Mouse (Mus musculus): ENCODE measurements at regions not wholly inside any gene's neighbourhood (a gene's known extent, or its start where the extent isn't known, plus 50 kb on each side); places are given as distances from the start of the nearest gene placed in this dataset.

- H3K27ac ChIP-seq (replicated peaks), result no peak overlapping the region
- H3K4me2 ChIP-seq, result no peak overlapping the region
- ATAC-seq (ENCODE audit: low FRiP score), result no peak
- no peaks in the 10 kb centered on the region for H3K9me3 ChIP-seq (replicated peaks)
- H3K27me3 ChIP-seq (replicated peaks), result no peaks in the 10 kb centered on the region
- no peak overlapping the region for H3K9ac ChIP-seq (replicated peaks)
- no peaks in the 10 kb centered on the region for H3K36me3 ChIP-seq
- no peaks in the 10 kb centered on the region for H3K4me1 ChIP-seq
- no peak overlapping the region for H3K4me3 ChIP-seq (replicated peaks)
- 87% methylated on average over 5 of the region's 5 CpGs for WGBS
Observed at GRCm38 (mm10) chr1:105900158-105900557, 90.0 kb upstream of the Zcchc2 start.

DNA sequence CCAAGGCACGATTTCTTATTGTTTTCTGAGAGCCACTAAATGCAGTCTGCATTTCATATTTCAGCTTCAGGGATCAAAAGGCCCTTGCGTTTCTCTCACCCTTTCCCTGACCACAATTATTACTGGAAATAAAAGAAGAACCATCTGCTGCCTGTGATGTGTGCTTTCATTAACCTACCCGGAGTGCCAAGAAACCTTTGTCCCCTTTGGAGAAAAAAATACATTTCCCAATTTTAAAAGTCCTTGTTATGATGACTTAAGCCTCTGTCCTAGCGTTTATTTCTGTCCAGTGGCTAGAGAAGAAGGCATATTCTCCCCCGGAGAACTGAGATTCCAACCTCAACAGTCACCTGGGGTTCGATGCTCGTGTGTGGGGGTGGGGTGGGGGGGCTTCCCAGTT, 89.3 kb upstream of the Zcchc2 start:
- H3K27me3 ChIP-seq (replicated peaks), result no peaks in the 10 kb centered on the region
- H3K36me3 ChIP-seq, result no peaks in the 10 kb centered on the region
- no peak overlapping the region for H3K9ac ChIP-seq (replicated peaks)
- H3K4me2 ChIP-seq, result no peak overlapping the region
- H3K27ac ChIP-seq (replicated peaks), result no peak overlapping the region
- no peaks in the 10 kb centered on the region for H3K4me1 ChIP-seq
- H3K9me3 ChIP-seq (replicated peaks), result no peaks in the 10 kb centered on the region
- no peak overlapping the region for H3K4me3 ChIP-seq (replicated peaks)
- ATAC-seq (ENCODE audit: low FRiP score), result no peak
- WGBS, result 83% methylated on average over 7 of the region's 7 CpGs

DNA sequence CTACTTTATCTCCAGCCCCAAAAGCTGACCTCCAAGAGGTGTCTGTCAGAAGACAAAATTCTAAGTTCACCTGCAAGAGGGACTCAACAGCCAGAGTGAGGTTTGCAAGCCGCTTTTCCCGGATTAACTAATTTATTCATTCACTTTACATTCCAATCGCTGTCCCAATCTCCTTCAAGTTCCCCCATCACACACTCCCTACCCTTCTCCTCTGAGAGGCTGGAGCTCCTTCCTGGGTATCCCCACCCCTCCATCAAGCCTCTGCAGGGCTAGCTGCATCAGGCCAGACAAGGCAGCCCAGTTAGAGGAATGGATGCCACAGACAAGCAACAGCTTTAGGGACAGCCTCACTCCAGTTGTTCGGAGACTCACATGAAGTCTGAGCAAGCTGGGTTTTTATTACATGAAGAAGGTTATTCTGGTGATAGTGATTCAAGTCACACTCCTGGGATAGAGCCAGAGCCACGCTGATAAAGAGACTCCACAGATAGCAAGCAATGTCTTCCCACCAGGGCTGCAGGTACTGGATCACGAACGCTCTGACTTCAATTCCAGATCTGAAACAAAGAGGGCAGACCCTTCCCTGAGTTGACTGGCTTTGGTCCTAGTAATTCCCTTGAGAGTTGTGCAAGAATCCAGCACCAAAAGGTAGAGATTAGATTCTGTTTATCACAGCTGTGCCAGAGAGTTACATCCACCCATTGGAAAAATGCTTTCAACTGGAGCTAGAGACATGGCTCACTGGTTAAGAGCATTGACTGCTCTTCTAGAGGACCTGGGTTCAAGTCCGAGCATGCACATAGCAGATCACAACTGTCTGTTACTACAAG, 86.7 kb upstream of the Zcchc2 start:
- Histone ChIP-seq H3K27me3 (replicated peaks) (no peaks in the 10 kb centered on the region), H3K9me3 (replicated peaks) (no peaks in the 10 kb centered on the region), H3K4me3 (replicated peaks) (no peak overlapping the region), H3K4me2 (no peak overlapping the region), H3K9ac (replicated peaks) (no peak overlapping the region), H3K4me1 (peaks cover 6% of the 10 kb centered on the region), H3K27ac (replicated peaks) (no peak overlapping the region), H3K36me3 (no peaks in the 10 kb centered on the region)
- no peak for ATAC-seq (ENCODE audit: low FRiP score)
- WGBS, result 74% methylated on average over 8 of the region's 8 CpGs

GRCm38 (mm10) chr1:105904737-105905136, 85.5 kb upstream of the Zcchc2 start:
- no peak overlapping the region for H3K9ac ChIP-seq (replicated peaks)
- no peaks in the 10 kb centered on the region for H3K27me3 ChIP-seq (replicated peaks)
- no peak overlapping the region for H3K27ac ChIP-seq (replicated peaks)
- ATAC-seq (ENCODE audit: low FRiP score), result no peak
- no peaks in the 10 kb centered on the region for H3K36me3 ChIP-seq
- H3K4me3 ChIP-seq (replicated peaks), result no peak overlapping the region
- no peaks in the 10 kb centered on the region for H3K9me3 ChIP-seq (replicated peaks)
- peaks cover 11% of the 10 kb centered on the region for H3K4me1 ChIP-seq
- 94% methylated on average over 3 of the region's 3 CpGs for WGBS
- no peak overlapping the region for H3K4me2 ChIP-seq

DNA sequence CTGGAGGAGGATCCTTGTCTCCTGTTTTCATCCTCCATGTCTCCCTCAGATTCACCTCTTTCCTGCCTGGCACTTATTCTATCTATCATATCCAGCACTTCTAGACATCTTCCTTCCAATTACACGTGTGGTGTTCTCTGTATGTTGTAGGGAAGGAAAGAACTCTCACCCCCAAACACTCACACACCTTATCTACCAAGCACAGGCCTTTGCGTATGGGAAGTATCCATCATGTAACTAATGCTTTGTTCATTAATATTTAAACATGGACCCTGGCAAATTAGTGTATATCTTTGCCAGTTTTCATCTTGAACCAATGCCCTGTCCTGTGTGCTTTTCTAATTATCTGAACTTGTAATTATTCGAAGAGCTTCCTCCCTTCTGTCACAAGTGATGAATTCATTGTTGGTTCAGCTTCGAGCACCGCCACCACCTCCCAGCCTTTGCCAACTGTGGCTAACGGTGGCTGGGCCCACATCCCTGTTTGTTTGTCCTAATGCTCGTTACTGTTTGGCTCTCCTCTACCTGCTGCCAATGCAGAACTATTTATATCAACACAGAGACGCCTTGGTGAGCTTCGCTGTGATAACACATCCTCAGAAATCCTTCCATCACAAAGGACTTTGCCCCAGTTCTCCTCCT, 84.3 kb upstream of the Zcchc2 start:
- Histone ChIP-seq H3K9ac (replicated peaks) (no peak overlapping the region), H3K27me3 (replicated peaks) (no peaks in the 10 kb centered on the region), H3K36me3 (no peaks in the 10 kb centered on the region), H3K4me3 (replicated peaks) (no peak overlapping the region), H3K27ac (replicated peaks) (no peak overlapping the region), H3K4me1 (peaks cover 11% of the 10 kb centered on the region), H3K4me2 (no peak overlapping the region), H3K9me3 (replicated peaks) (no peaks in the 10 kb centered on the region)
- WGBS, result 66% methylated on average over 9 of the region's 9 CpGs
- ATAC-seq (ENCODE audit: low FRiP score), result no peak

- Histone ChIP-seq H3K4me3 (replicated peaks) (no peak overlapping the region), H3K9ac (replicated peaks) (no peak overlapping the region), H3K27ac (replicated peaks) (no peak overlapping the region), H3K4me2 (no peak overlapping the region), H3K27me3 (replicated peaks) (no peaks in the 10 kb centered on the region), H3K36me3 (no peaks in the 10 kb centered on the region), H3K4me1 (peaks cover 11% of the 10 kb centered on the region), H3K9me3 (replicated peaks) (no peaks in the 10 kb centered on the region)
- no peak for ATAC-seq (ENCODE audit: low FRiP score)
- WGBS, result 81% methylated on average over 2 of the region's 2 CpGs
Observed at GRCm38 (mm10) chr1:105906427-105906798, 83.8 kb upstream of the Zcchc2 start.

DNA sequence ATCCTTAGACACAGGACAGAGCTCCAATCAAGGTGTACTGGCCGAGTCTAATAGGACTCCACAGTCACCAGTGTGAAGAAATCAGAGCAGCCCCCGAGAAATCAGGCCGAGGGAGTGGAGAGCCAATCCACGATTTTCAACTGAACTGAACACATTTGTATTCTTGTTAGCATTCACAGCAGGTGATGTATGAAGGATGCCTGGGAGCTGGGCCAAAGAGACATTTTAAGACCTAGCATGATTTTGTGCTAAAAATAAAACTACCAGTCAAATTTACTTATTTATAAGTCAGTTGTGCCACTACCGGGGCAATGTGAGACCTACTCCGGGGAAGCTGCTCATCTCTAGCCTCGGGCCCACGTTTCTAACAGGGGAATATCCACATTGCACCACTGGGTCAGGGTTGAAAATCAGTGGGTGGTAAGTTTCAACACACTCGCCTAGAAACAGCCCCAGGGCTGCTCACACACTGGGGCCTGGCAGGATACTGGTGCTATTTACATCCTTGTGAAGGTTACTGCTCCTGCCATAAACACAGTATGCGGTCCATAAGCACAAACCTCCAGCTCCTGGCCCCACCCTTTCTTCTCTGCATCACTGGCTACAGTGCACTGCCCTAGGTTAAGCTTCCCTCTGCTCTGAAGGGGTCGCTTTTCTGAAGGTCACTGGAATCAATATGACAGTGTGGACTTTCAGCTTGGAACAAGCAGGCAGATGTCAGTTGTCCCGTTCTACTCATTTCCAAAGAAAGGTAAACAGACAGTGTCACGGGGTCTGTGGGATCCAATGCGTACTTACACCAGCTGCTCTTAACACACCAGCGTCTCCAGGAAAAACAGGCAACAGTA, 82.0 kb upstream of the Zcchc2 start:
- peak; percentile 64 for ATAC-seq (ENCODE audit: low FRiP score)
- 0 out of 2 replicates have a peak overlapping the region, but pooled peaks have one; percentile 13 for H3K4me2 ChIP-seq
- no peaks in the 10 kb centered on the region for H3K36me3 ChIP-seq
- peak overlapping the region; percentile 1; the same call in 1 of the 2 replicates for H3K27ac ChIP-seq (replicated peaks)
- H3K4me3 ChIP-seq (replicated peaks), result no peak overlapping the region
- no peak overlapping the region for H3K9ac ChIP-seq (replicated peaks)
- H3K9me3 ChIP-seq (replicated peaks), result no peaks in the 10 kb centered on the region
- 14% methylated on average over 15 of the region's 15 CpGs for WGBS
- no peaks in the 10 kb centered on the region for H3K27me3 ChIP-seq (replicated peaks)
- H3K4me1 ChIP-seq, result peaks cover 11% of the 10 kb centered on the region

DNA sequence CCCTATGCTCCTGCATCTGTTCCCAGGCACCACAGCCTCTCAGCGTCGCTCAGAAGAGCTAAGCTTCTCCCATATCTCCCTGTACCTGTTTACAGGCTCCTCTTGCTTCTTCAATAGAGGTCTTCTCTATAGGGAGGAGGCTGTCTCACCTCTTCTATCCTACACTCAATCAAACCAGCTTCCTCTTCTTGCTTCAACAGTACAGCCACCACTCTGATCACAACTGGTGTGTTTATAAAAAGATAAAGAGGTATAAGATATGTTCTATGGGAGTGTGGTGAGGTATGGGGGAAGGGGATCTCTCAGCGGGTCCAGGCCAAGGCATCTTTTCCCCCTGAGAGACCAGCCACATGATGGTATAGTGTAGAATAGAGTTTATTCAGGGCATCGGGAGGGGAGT, 81.1 kb upstream of the Zcchc2 start:
- WGBS, result 65% methylated on average over 4 of the region's 4 CpGs
- no peak overlapping the region for H3K4me2 ChIP-seq
- no peak overlapping the region for H3K4me3 ChIP-seq (replicated peaks)
- H3K27ac ChIP-seq (replicated peaks), result no peak overlapping the region
- H3K36me3 ChIP-seq, result no peaks in the 10 kb centered on the region
- no peak for ATAC-seq (ENCODE audit: low FRiP score)
- H3K9ac ChIP-seq (replicated peaks), result no peak overlapping the region
- no peaks in the 10 kb centered on the region for H3K9me3 ChIP-seq (replicated peaks)
- no peaks in the 10 kb centered on the region for H3K27me3 ChIP-seq (replicated peaks)
- peaks cover 11% of the 10 kb centered on the region for H3K4me1 ChIP-seq

- Histone ChIP-seq H3K4me1 (peaks cover 11% of the 10 kb centered on the region), H3K9me3 (replicated peaks) (no peaks in the 10 kb centered on the region), H3K27ac (replicated peaks) (no peak overlapping the region), H3K4me3 (replicated peaks) (no peak overlapping the region), H3K4me2 (no peak overlapping the region), H3K36me3 (no peaks in the 10 kb centered on the region), H3K27me3 (replicated peaks) (no peaks in the 10 kb centered on the region), H3K9ac (replicated peaks) (no peak overlapping the region)
- WGBS, result 77% methylated on average over 3 of the region's 3 CpGs
- no peak for ATAC-seq (ENCODE audit: low FRiP score)
Observed at GRCm38 (mm10) chr1:105911714-105912113, 78.5 kb upstream of the Zcchc2 start.

GRCm38 (mm10) chr1:105921842-105922241, 68.4 kb upstream of the Zcchc2 start:
- Histone ChIP-seq H3K9me3 (replicated peaks) (no peaks in the 10 kb centered on the region), H3K36me3 (no peaks in the 10 kb centered on the region), H3K27ac (replicated peaks) (no peak overlapping the region), H3K4me1 (no peaks in the 10 kb centered on the region), H3K4me3 (replicated peaks) (no peak overlapping the region), H3K4me2 (no peak overlapping the region), H3K9ac (replicated peaks) (no peak overlapping the region), H3K27me3 (replicated peaks) (no peaks in the 10 kb centered on the region)
- ATAC-seq (ENCODE audit: low FRiP score), result no peak
- 94% methylated on average over 4 of the region's 4 CpGs for whole genome bisulfite sequencing

GRCm38 (mm10) chr1:105922586-105922985, 67.6 kb upstream of the Zcchc2 start:
- H3K36me3 ChIP-seq, result no peaks in the 10 kb centered on the region
- no peaks in the 10 kb centered on the region for H3K4me1 ChIP-seq
- no peak overlapping the region for H3K4me3 ChIP-seq (replicated peaks)
- no peak overlapping the region for H3K4me2 ChIP-seq
- no peaks in the 10 kb centered on the region for H3K9me3 ChIP-seq (replicated peaks)
- ATAC-seq (ENCODE audit: low FRiP score), result no peak
- H3K27ac ChIP-seq (replicated peaks), result no peak overlapping the region
- H3K9ac ChIP-seq (replicated peaks), result no peak overlapping the region
- H3K27me3 ChIP-seq (replicated peaks), result no peaks in the 10 kb centered on the region

- no peaks in the 10 kb centered on the region for H3K36me3 ChIP-seq
- WGBS, result 82% methylated on average over 3 of the region's 3 CpGs
Observed at GRCm38 (mm10) chr1:105923001-105923400, 67.2 kb upstream of the Zcchc2 start.

More at GRCm38 (mm10) chr1:105923001-105923400, 67.2 kb upstream of the Zcchc2 start:
- Histone ChIP-seq H3K27me3 (replicated peaks) (no peaks in the 10 kb centered on the region), H3K4me1 (no peaks in the 10 kb centered on the region), H3K27ac (replicated peaks) (no peak overlapping the region), H3K9ac (replicated peaks) (no peak overlapping the region), H3K9me3 (replicated peaks) (no peaks in the 10 kb centered on the region), H3K4me3 (replicated peaks) (no peak overlapping the region), H3K4me2 (no peak overlapping the region)
- ATAC-seq (ENCODE audit: low FRiP score), result no peak
